Mouse (Mus musculus): ENCODE data around the gene Dcpp3. TPM values are rescaled to one million over a fixed set of nuclear protein-coding genes. Genes with fewer than 3 reads are reported as not detected.
"Not testable (repeated sequence)": the region's sequence is repeated elsewhere in the genome, so short reads cannot be mapped to it uniquely, and the experiment has no call there.

Gene Dcpp3
- not detected for total RNA-seq (2021)
- long read RNA-seq, experiment 1, result 0 reads
- long read RNA-seq, experiment 2, result 0 reads

GRCm38 (mm10) chr17:23917158-23917557 lies at the start of gene Dcpp3:
Dcpp3 (plus strand) TSS chr17:23917458.
- DNase-seq; intact Hi-C loops (cut with DNase I): not testable (repeated sequence)

GRCm38 (mm10) chr17:23867756-23868155 lies 49.5 kb upstream of the Dcpp3 start, which contains the start of gene Prss21:
Prss21 (plus strand) TSS chr17:23868056.
- no peak for DNase-seq

GRCm38 (mm10) chr17:23868513-23868912 lies 48.7 kb upstream of the Dcpp3 start:
- DNase-seq, result no peak
- intact Hi-C loops (cut with DNase I), result no loop called here

More at GRCm38 (mm10) chr17:23867756-23868155, 49.5 kb upstream of the Dcpp3 start, which contains the start of gene Prss21:
- intact Hi-C loops (cut with DNase I), result no loop called here

- DNase-seq, result peak; percentile 47 to 68
- intact Hi-C loops (cut with DNase I), result loop anchor here (1.0 to 2.0 kb wide), 2 partner anchors 86 to 99 kb away; no protein-coding TSS in a partner anchor
These were observed 43.1 kb upstream of the Dcpp3 start for GRCm38 (mm10) chr17:23873884-23874856.

- no peak for DNase-seq
- intact Hi-C loops (cut with DNase I), result no loop called here
These were observed 40.5 kb upstream of the Dcpp3 start for GRCm38 (mm10) chr17:23876741-23877140.

GRCm38 (mm10) chr17:23877166-23877565 lies 40.1 kb upstream of the Dcpp3 start:
- intact Hi-C loops (cut with DNase I), result no loop called here
- no peak for DNase-seq

GRCm38 (mm10) chr17:23880576-23880975 lies 36.7 kb upstream of the Dcpp3 start, which contains the start of the genes Dcpp1 and Dcpp2:
Dcpp1 (plus strand) TSS chr17:23880876.
Dcpp2 (plus strand) TSS chr17:23880880.
- DNase-seq; intact Hi-C loops (cut with DNase I): not testable (repeated sequence)

- intact Hi-C loops (cut with DNase I), result no loop called here
- DNase-seq, result peak; percentile 92 to 93
These were observed 7.3 kb downstream of the Dcpp3 start for GRCm38 (mm10) chr17:23924531-23925007.

GRCm38 (mm10) chr17:23925090-23925493 lies 7.8 kb downstream of the Dcpp3 start:
- intact Hi-C loops (cut with DNase I), result no loop called here
- DNase-seq, result peak; percentile 61 to 68

GRCm38 (mm10) chr17:23931157-23931556 lies 13.9 kb downstream of the Dcpp3 start:
- intact Hi-C loops (cut with DNase I), result no loop called here
- no peak for DNase-seq

- intact Hi-C loops (cut with DNase I), result no loop called here
- no peak for DNase-seq
These were observed 24.1 kb downstream of the Dcpp3 start, which contains the start of gene Sbp for GRCm38 (mm10) chr17:23941372-23941771. Sbp (plus strand) TSS chr17:23941672.

GRCm38 (mm10) chr17:23947486-23947885 lies 30.2 kb downstream of the Dcpp3 start:
- intact Hi-C loops (cut with DNase I); DNase-seq: not testable (repeated sequence)

GRCm38 (mm10) chr17:23949068-23949467 lies 31.8 kb downstream of the Dcpp3 start:
- intact Hi-C loops (cut with DNase I), result no loop called here
- DNase-seq, result peak in 1 of 2 experiments; percentile 12

GRCm38 (mm10) chr17:23950828-23951227 lies 33.6 kb downstream of the Dcpp3 start:
- intact Hi-C loops (cut with DNase I); DNase-seq: not testable (repeated sequence)

- intact Hi-C loops (cut with DNase I), result no loop called here
- DNase-seq, result no peak
These were observed 37.9 kb downstream of the Dcpp3 start, which contains the start of gene Sbpl for GRCm38 (mm10) chr17:23955174-23955573. Sbpl (minus strand) TSS chr17:23955274.

GRCm38 (mm10) chr17:23960084-23960738 lies 43.0 kb downstream of the Dcpp3 start:
- peak; percentile 71 to 86 for DNase-seq
- intact Hi-C loops (cut with DNase I), result loop anchor here (1.0 to 2.0 kb wide), 4 partner anchors 86 to 211 kb away; no protein-coding TSS in a partner anchor

GRCm38 (mm10) chr17:23961573-23962122 lies 44.4 kb downstream of the Dcpp3 start:
- DNase-seq, result no peak
- intact Hi-C loops (cut with DNase I), result loop anchor here (2.0 kb wide), 2 partner anchors 111 to 213 kb away; no protein-coding TSS in a partner anchor

GRCm38 (mm10) chr17:23965805-23966425 lies 48.7 kb downstream of the Dcpp3 start:
- intact Hi-C loops (cut with DNase I), result no loop called here
- no peak for DNase-seq

- intact Hi-C loops (cut with DNase I), result no loop called here
- no peak for DNase-seq
These were observed 49.6 kb downstream of the Dcpp3 start for GRCm38 (mm10) chr17:23966658-23967401.
